Mouse (Mus musculus): Measurements from ENCODE around the gene Pxylp1. TPM values are rescaled to one million over a fixed set of nuclear protein-coding genes. Genes with fewer than 3 reads are reported as not detected.

Pxylp1 gene
- total and polyA plus RNA-seq, 2 experiments from 2014 or later, result 22.6 to 35.1 TPM

DNA sequence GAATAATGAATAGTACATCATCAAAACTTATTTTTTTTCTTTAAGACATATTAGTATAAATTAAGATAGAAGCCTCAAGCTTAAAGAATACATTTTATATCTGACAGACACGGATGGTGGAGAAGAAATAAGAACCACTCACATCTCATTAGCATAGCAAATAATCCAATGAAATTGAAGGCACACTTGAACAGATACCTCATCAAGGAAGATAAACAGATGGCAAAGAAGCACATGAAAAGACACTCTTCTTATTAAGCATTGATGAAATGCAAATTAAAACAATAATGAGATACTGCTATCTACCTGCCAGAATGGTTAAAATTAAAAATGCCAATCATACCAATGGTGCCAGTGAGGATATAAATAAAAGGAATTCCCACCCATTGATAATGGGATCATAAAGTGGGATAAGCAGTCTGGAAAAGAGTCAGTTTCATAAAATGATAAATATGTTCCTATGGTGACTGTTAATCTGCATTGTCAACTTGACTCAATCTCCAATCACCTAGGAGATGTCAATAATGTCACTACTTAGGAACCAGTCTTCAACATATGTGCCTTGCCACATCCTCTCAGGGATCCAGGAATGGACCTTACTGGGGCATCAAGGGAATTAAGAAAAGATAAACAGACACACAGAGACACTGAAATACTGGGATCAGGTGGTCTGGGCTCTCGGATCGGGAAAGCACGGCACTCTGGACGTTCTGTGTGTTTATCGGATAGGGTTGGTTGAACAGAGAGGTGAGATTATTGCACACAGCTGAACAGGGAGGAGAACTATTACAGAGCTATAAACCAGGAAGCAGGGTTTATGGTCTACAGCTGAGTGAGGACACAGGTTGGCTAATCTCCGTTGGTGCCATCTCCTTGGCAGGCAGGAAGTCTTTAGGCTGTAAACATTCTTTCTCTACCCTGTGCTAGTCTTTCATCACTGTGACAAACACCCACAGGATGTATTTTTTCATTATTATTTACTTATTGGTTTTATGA lies 12.2 kb upstream of the Pxylp1 start:
- Histone ChIP-seq H3K4me2 (ENCODE audit: low read depth) (no peak overlapping the region), H3K9ac (no peak overlapping the region), H3K4me1 (ENCODE audit: insufficient read depth) (no peaks in the 10 kb centered on the region), H3K9me3 (ENCODE audit: low read length) (no peaks in the 10 kb centered on the region), H3K36me3 (ENCODE audit: insufficient read depth) (no peaks in the 10 kb centered on the region), H3K4me3 (ENCODE audit: low read depth, low read length) (no peak overlapping the region), H3K27me3 (ENCODE audit: insufficient read depth, low read length) (no peaks in the 10 kb centered on the region), H3K27ac (ENCODE audit: low read depth, low read length) (no peak overlapping the region)
- DNase-seq (no peak), ATAC-seq (peak; percentile 60; the same call in 1 of the 2 replicates)
- WGBS, result 65% methylated on average over 7 of the region's 7 CpGs
- TF ChIP-seq CTCF (IDR thresholded peaks at IDR 0.05; ENCODE audit: low read depth), result no peak

DNA sequence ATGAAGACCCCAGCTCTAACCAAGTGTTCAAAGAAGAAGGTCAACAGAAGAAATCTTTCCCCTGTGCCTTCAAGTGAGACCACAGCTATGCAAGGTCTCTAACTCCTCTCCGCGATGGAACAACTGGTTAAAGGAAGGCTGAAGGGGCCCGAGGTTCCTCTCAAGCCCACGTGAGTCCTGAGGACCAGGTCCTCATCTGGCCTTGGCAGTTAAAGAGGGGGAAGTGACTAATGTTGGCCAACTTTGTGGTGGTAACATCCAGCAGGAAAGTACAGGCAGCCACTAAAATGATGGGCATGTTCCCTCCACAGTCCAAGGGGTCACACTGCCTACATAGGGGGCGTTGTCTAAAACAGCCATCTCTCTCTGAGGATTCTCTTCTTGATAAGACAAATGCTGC lies 7.2 kb upstream of the Pxylp1 start:
- Histone ChIP-seq H3K27ac (ENCODE audit: low read depth, low read length) (no peak overlapping the region), H3K9ac (no peak overlapping the region), H3K27me3 (ENCODE audit: insufficient read depth, low read length) (no peaks in the 10 kb centered on the region), H3K4me1 (ENCODE audit: insufficient read depth) (no peaks in the 10 kb centered on the region), H3K36me3 (ENCODE audit: insufficient read depth) (no peaks in the 10 kb centered on the region), H3K4me2 (ENCODE audit: low read depth) (no peak overlapping the region), H3K4me3 (ENCODE audit: low read depth, low read length) (no peak overlapping the region), H3K9me3 (ENCODE audit: low read length) (no peaks in the 10 kb centered on the region)
- no peak for TF ChIP-seq CTCF (IDR thresholded peaks at IDR 0.05; ENCODE audit: low read depth)
- 82% methylated on average over 5 of the region's 5 CpGs for WGBS
- DNase-seq (no peak), ATAC-seq (no peak)

- no peaks in the 10 kb centered on the region for H3K4me1 ChIP-seq (ENCODE audit: insufficient read depth)
- no peaks in the 10 kb centered on the region for H3K27me3 ChIP-seq (ENCODE audit: insufficient read depth, low read length)
These were observed 6.5 kb upstream of the Pxylp1 start for GRCm38 (mm10) chr9:96899004-96899403.

GRCm38 (mm10) chr9:96896690-96897089 lies 4.2 kb upstream of the Pxylp1 start:
- Histone ChIP-seq H3K4me2 (ENCODE audit: low read depth) (no peak overlapping the region), H3K9me3 (ENCODE audit: low read length) (no peaks in the 10 kb centered on the region), H3K27me3 (ENCODE audit: insufficient read depth, low read length) (no peaks in the 10 kb centered on the region), H3K4me3 (ENCODE audit: low read depth, low read length) (no peak overlapping the region), H3K27ac (ENCODE audit: low read depth, low read length) (no peak overlapping the region), H3K9ac (no peak overlapping the region), H3K4me1 (ENCODE audit: insufficient read depth) (no peaks in the 10 kb centered on the region), H3K36me3 (ENCODE audit: insufficient read depth) (no peaks in the 10 kb centered on the region)
- 97% methylated on average over 1 of the region's 1 CpGs for WGBS
- ATAC-seq (no peak), DNase-seq (no peak)
- no peak for TF ChIP-seq CTCF (IDR thresholded peaks at IDR 0.05; ENCODE audit: low read depth)

More at GRCm38 (mm10) chr9:96899004-96899403, 6.5 kb upstream of the Pxylp1 start:
- no peak for DNase-seq
- no peak overlapping the region for H3K27ac ChIP-seq (ENCODE audit: low read depth, low read length)
- no peak overlapping the region for H3K9ac ChIP-seq
- no peak for ATAC-seq
- H3K9me3 ChIP-seq (ENCODE audit: low read length), result no peaks in the 10 kb centered on the region
- TF ChIP-seq CTCF (IDR thresholded peaks at IDR 0.05; ENCODE audit: low read depth), result no peak
- no peak overlapping the region for H3K4me3 ChIP-seq (ENCODE audit: low read depth, low read length)
- no peaks in the 10 kb centered on the region for H3K36me3 ChIP-seq (ENCODE audit: insufficient read depth)
- H3K4me2 ChIP-seq (ENCODE audit: low read depth), result no peak overlapping the region

DNA sequence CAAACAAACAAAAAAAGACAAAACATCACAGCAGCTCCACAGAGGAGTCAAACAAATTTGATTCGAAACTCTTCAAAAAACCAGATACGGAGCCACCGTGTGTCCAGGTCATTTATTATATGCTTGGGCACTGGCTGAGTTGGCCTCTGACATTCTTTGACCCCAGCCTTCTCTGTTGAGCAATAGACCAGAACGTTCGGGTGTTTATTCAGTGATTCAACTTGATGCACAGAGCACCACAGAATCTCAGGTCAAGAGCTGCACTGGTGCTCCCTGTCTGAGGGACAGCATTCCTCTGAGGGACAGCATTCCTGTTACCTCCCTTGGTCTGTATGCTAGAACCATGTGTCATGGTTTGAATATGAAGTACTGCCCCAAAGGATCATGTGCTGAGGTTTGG lies 1.1 kb upstream of the Pxylp1 start:
- no peak overlapping the region for H3K4me3 ChIP-seq (ENCODE audit: low read depth, low read length)
- peaks cover 5% of the 10 kb centered on the region; the same call in 1 of the 2 replicates for H3K4me1 ChIP-seq (ENCODE audit: insufficient read depth)
- no peaks in the 10 kb centered on the region for H3K27me3 ChIP-seq (ENCODE audit: insufficient read depth, low read length)
- no peaks in the 10 kb centered on the region for H3K36me3 ChIP-seq (ENCODE audit: insufficient read depth)
- no peak overlapping the region for H3K4me2 ChIP-seq (ENCODE audit: low read depth)
- DNase-seq (no peak), ATAC-seq (no peak)
- H3K9ac ChIP-seq, result no peak overlapping the region
- WGBS, result 88% methylated on average over 5 of the region's 5 CpGs
- H3K27ac ChIP-seq (ENCODE audit: low read depth, low read length), result no peak overlapping the region
- TF ChIP-seq CTCF (IDR thresholded peaks at IDR 0.05; ENCODE audit: low read depth), result no peak
- no peaks in the 10 kb centered on the region for H3K9me3 ChIP-seq (ENCODE audit: low read length)

- peaks cover 11% of the 10 kb centered on the region; the same call in 1 of the 2 replicates for H3K4me1 ChIP-seq (ENCODE audit: insufficient read depth)
- H3K27ac ChIP-seq (ENCODE audit: low read depth, low read length), result no peak overlapping the region
- TF ChIP-seq CTCF (IDR thresholded peaks at IDR 0.05; ENCODE audit: low read depth), result no peak
- no peak overlapping the region for H3K9ac ChIP-seq
- no peaks in the 10 kb centered on the region for H3K36me3 ChIP-seq (ENCODE audit: insufficient read depth)
- H3K4me3 ChIP-seq (ENCODE audit: low read depth, low read length), result no peak overlapping the region
- ATAC-seq (no peak), DNase-seq (no peak)
- no peaks in the 10 kb centered on the region for H3K9me3 ChIP-seq (ENCODE audit: low read length)
- no peaks in the 10 kb centered on the region for H3K27me3 ChIP-seq (ENCODE audit: insufficient read depth, low read length)
- WGBS, result 58% methylated on average over 12 of the region's 12 CpGs
- no peak overlapping the region for H3K4me2 ChIP-seq (ENCODE audit: low read depth)
These were observed 833 bp downstream of the Pxylp1 start for GRCm38 (mm10) chr9:96891341-96892330.

Measured in forebrain, postnatal 0 days (tissue).